Mouse (Mus musculus): Measurements from ENCODE around the gene Ndufa12. TPM values are rescaled to one million over a fixed set of nuclear protein-coding genes. Genes with fewer than 3 reads are reported as not detected.

The Ndufa12 gene
- polyA plus RNA-seq (2015; fragmentation: Nextera tagmentation; extraction: Ambion mirVana), result 482 and 617 TPM in 2 replicates

DNA sequence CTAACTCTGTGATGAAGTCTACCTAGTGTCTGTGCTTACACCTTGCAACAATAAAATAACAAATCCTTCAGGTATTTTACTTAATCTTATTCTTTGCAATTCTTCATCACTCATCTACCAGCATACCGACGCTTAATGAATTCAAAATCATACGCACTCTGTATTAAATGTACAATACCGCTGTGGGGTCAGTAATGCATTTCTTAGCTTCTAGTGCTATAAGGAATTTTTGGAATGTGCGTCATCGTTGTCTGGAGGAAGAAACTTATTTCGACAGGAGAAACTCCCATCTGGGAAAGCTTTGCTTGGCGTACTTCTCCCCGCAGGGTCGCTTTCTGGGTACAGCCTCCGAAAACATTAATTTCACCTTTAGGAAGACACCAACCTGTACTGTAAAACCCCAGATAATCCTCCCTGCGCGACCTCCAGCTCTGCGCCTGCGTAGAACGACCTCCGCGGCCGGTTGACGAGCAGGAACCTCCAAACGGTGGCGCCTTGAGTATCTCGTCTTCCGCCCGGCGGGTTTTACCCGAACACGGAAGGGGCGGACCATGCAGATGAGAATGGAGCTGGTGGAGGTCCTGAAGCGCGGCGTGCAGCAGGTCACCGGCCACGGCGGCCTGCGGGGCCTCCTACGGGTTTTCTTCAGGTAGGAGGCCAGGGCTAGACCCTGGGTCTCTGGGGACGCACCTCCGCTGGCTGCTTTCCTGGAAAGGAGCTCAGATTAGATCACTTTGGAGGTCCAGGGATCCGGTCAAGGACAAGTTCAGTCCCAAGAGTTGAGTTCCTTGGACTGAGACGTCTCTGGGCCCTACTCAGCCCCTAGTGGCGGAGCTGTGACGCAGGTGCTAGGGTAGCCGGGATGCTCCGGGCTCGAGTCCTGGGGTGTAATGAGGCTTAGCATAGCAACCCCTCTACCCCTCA lies at the start of gene Ndufa12:
TSS of gene Ndufa12 (plus strand) at position 239 of the 924 bp plus-strand sequence.
- Histone ChIP-seq H3K4me1 (replicated peaks) (peaks cover 18% of the 10 kb centered on the region), H3K4me2 (peak within 1 kb of the TSS; percentile 79), H3K27me3 (no peaks in the 10 kb centered on the region), H3K9ac (peak within 1 kb of the TSS; percentile 76), H3K4me3 (peak within 1 kb of the TSS; percentile 74), H3K27ac (peak within 1 kb of the TSS; percentile 91), H3K9me3 (replicated peaks) (no peaks in the 10 kb centered on the region), H3K36me3 (peaks cover 29% of the 10 kb centered on the region)
- ATAC-seq (replicated peaks; ENCODE audit: insufficient number of reproducible peaks, insufficient read depth, low FRiP score, low read depth), result peak; percentile 97
- under 1% methylated on average over 46 of the region's 46 CpGs for WGBS

DNA sequence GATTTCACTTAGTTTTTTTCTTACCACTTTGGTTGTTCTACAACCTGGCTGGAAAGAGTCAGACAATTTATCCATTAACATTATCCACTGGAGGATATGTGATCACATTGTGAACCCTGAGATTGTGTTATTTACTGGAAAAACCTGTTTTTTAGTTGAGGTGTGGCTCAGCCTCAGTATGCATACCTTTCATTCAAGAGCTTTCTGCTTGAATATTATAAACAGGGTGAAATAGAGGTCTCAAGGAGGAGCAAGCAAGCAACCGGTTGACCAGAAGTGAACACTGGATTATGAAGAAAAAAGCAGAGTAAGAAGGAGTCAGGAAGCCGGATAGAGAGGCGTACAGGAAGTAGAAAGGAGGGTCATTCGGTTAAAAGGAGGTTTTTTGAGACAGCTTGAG lies 47.0 kb upstream of the Ndufa12 start:
- Histone ChIP-seq H3K4me1 (replicated peaks) (peaks cover 14% of the 10 kb centered on the region), H3K9me3 (replicated peaks) (no peaks in the 10 kb centered on the region), H3K9ac (no peak overlapping the region), H3K27me3 (no peaks in the 10 kb centered on the region), H3K27ac (no peak overlapping the region), H3K4me3 (no peak overlapping the region), H3K36me3 (no peaks in the 10 kb centered on the region), H3K4me2 (no peak overlapping the region)
- WGBS, result 65% methylated on average over 4 of the region's 4 CpGs
- no peak for ATAC-seq (replicated peaks; ENCODE audit: insufficient number of reproducible peaks, insufficient read depth, low FRiP score, low read depth)

DNA sequence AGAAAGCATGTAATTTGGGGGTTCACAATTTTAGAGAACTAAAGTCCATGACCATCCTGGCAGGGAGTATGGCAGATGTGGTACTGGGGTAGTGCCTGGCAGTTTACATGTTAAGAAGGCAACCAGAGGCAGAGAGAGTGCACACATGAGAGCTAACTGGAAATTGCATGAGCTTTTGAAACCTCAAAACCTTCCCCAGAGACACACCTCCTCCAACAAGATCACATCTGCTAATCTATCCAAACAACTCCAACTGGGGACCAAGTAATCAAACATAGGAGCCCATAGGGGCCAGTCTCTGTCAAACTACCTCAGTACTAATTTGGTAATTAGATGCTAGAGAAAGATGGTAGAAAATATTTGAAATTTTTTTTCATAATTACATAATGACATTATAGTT lies 44.7 kb upstream of the Ndufa12 start:
- Histone ChIP-seq H3K4me1 (replicated peaks) (peaks cover 10% of the 10 kb centered on the region), H3K4me2 (no peak overlapping the region), H3K27me3 (no peaks in the 10 kb centered on the region), H3K9me3 (replicated peaks) (no peaks in the 10 kb centered on the region), H3K4me3 (no peak overlapping the region), H3K9ac (no peak overlapping the region), H3K27ac (no peak overlapping the region), H3K36me3 (peaks cover 7% of the 10 kb centered on the region)
- no peak for ATAC-seq (replicated peaks; ENCODE audit: insufficient number of reproducible peaks, insufficient read depth, low FRiP score, low read depth)

DNA sequence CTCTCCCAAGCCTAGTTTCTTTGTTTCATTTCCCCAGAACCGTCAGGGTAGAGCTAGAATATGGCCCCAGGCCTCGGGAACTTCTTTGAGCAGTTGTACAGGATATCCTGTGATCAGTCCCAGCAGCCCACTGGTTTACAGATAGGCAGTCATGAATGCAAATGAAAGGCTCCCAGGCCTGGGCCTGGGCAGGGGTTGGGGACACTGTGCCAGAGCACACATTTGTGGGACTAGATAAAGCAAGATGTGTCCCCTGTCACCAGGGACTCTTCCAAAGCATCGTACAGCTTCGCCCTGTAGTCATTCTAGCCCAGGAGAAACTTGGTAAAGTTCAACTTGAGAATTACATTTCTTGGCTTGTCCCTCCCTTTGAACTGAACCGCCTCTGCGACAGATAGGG lies 39.6 kb upstream of the Ndufa12 start:
- peaks cover 34% of the 10 kb centered on the region for H3K36me3 ChIP-seq
- no peak overlapping the region for H3K4me2 ChIP-seq
- H3K9me3 ChIP-seq (replicated peaks), result no peaks in the 10 kb centered on the region
- no peaks in the 10 kb centered on the region for H3K27me3 ChIP-seq
- H3K9ac ChIP-seq, result no peak overlapping the region
- H3K27ac ChIP-seq, result no peak overlapping the region
- no peak for ATAC-seq (replicated peaks; ENCODE audit: insufficient number of reproducible peaks, insufficient read depth, low FRiP score, low read depth)
- WGBS, result 86% methylated on average over 6 of the region's 6 CpGs
- H3K4me3 ChIP-seq, result no peak overlapping the region
- no peaks in the 10 kb centered on the region for H3K4me1 ChIP-seq (replicated peaks)

DNA sequence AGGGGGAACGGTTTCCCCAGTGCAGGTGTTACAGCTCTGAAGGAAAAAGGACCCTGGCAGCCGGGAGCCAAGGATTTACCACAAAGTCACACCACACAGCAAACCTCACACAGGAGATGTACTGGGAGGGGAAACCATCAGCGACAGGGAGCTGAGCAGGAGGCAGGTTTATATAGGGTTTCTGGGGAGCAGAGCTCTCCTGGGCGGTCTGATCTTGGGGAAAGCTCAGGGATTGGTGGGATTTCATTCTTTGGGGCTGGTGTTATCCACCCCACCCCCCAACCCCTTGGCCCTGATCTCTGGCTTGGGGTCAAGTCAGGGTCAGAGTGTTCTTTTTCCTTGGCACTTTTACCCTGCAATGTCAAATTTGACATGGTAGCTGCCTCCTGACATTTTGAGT lies 39.1 kb upstream of the Ndufa12 start:
- Histone ChIP-seq H3K36me3 (peaks cover 39% of the 10 kb centered on the region), H3K4me1 (replicated peaks) (no peaks in the 10 kb centered on the region), H3K4me2 (no peak overlapping the region), H3K4me3 (no peak overlapping the region), H3K9ac (no peak overlapping the region), H3K27me3 (no peaks in the 10 kb centered on the region), H3K27ac (no peak overlapping the region), H3K9me3 (replicated peaks) (no peaks in the 10 kb centered on the region)
- WGBS, result 84% methylated on average over 4 of the region's 4 CpGs
- ATAC-seq (replicated peaks; ENCODE audit: insufficient number of reproducible peaks, insufficient read depth, low FRiP score, low read depth), result no peak

DNA sequence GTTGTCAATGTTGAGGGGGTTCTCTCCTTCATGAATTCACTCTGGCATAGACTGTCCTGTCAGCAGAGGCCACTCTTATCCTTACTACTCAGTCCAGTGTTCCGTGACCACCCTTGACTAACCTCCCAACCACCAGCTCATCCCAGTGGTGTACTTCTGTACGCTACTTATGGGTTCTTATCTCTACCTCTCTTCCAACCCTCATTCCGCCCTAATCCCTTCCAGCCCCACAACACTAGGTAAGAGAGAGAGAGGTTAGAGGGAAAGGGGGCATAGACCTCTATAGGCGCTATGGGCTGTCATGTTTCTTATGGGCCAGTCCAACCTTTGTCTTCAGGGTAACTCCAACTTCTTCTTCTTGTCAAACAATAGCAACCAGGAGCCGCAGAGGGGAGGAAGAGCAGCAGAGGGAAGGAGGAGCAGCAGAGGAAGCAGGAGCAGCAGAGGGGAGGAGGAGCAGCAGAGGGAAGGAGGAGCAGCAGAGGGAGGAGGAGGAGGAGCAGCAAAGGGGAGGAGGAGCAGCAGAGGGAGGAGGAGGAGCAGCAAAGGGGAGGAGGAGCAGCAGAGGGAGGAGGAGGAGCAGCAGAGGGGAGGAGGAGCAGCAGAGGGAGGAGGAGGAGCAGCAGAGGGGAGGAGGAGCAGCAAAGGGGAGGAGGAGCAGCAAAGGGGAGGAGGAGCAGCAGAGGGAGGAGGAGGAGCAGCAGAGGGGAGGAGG lies 37.3 kb upstream of the Ndufa12 start:
- H3K4me1 ChIP-seq (replicated peaks), result no peaks in the 10 kb centered on the region
- H3K9me3 ChIP-seq (replicated peaks), result no peaks in the 10 kb centered on the region
- 69% methylated on average over 5 of the region's 5 CpGs for WGBS
- no peak for ATAC-seq (replicated peaks; ENCODE audit: insufficient number of reproducible peaks, insufficient read depth, low FRiP score, low read depth)
- H3K9ac ChIP-seq, result no peak overlapping the region
- no peaks in the 10 kb centered on the region for H3K27me3 ChIP-seq
- H3K4me3 ChIP-seq, result no peak overlapping the region
- H3K4me2 ChIP-seq, result no peak overlapping the region
- H3K27ac ChIP-seq, result no peak overlapping the region
- peaks cover 50% of the 10 kb centered on the region for H3K36me3 ChIP-seq

DNA sequence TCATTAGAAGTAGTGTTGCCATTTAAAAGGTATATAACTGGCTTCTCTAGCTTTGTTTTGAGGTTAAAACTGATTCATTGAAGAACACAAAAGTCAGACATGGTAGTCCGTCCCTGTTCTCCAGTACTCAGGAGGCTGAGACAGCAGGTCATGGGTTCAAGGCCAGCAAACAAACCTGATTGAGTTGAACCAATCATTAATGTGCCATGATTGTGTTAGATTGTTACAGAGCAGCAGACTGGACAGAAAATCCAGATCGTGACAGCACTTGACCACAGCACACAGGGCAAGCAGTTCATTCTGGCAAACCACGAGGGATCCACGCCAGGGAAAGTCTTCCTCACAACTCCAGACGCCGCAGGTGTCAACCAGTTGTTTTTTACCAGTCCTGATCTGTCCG lies 36.5 kb upstream of the Ndufa12 start:
- no peak overlapping the region for H3K27ac ChIP-seq
- H3K9ac ChIP-seq, result no peak overlapping the region
- no peaks in the 10 kb centered on the region for H3K4me1 ChIP-seq (replicated peaks)
- H3K4me3 ChIP-seq, result no peak overlapping the region
- H3K27me3 ChIP-seq, result no peaks in the 10 kb centered on the region
- no peaks in the 10 kb centered on the region for H3K9me3 ChIP-seq (replicated peaks)
- ATAC-seq (replicated peaks; ENCODE audit: insufficient number of reproducible peaks, insufficient read depth, low FRiP score, low read depth), result no peak
- 94% methylated on average over 7 of the region's 7 CpGs for WGBS
- no peak overlapping the region for H3K4me2 ChIP-seq
- H3K36me3 ChIP-seq, result peaks cover 56% of the 10 kb centered on the region

DNA sequence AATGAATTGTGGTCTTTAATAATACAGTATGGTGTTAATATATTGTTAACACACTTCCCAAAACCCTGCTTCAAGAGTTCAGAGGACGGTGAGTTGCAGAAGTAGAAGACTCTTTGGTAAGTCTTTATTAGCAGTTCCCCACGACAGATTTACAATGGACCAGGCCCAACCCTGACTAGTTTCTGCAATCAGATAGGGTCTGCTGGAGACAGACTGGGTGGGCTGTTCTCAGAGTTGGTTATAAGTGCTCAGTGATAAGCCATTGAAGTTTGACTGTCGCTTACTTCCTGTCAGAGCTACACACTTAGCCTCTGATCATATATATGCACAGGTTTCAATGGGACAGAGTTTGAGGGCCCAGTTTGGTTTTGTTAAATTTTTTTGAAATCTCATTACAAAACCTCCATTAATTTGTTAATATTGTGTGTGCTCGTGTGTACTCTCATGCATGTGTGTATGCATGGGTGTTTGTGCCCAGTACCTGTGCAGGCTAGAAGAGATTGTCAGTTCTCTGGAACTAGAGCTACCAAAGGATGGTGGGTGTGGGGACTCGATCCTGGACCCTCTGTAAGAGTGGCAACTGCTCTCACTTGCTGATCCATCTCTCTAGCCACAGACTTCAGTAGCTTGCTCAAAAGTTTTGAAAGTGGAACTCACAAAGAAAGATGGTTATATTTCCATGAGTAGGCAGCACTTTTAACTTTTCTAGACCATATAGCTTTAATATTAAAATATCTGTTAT lies 34.2 kb upstream of the Ndufa12 start:
- WGBS, result 70% methylated on average over 5 of the region's 5 CpGs
- ATAC-seq (replicated peaks; ENCODE audit: insufficient number of reproducible peaks, insufficient read depth, low FRiP score, low read depth), result no peak

DNA sequence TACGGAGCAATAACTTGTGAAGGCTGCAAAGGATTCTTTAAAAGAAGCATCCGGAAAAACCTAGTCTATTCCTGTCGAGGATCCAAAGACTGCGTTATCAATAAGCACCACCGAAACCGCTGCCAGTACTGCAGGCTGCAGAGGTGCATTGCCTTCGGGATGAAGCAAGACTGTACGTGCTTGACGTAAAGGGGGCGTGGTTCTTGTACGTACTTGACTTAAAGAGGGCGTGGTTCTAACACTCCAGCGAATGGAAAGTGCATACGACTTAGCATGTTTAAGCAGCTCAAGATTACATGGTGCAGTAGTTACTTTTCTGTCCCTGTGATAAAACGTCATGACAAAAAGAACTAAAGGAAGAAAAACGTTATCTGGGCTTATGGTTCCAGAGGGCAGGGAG lies 33.1 kb upstream of the Ndufa12 start:
- Histone ChIP-seq H3K9ac (no peak overlapping the region), H3K4me3 (no peak overlapping the region), H3K9me3 (replicated peaks) (no peaks in the 10 kb centered on the region), H3K36me3 (peaks cover 68% of the 10 kb centered on the region), H3K27me3 (no peaks in the 10 kb centered on the region), H3K4me2 (no peak overlapping the region), H3K4me1 (replicated peaks) (no peaks in the 10 kb centered on the region), H3K27ac (no peak overlapping the region)
- 85% methylated on average over 16 of the region's 16 CpGs for WGBS
- ATAC-seq (replicated peaks; ENCODE audit: insufficient number of reproducible peaks, insufficient read depth, low FRiP score, low read depth), result no peak

More for the DNA sequence above, 34.2 kb upstream of the Ndufa12 start:
- Histone ChIP-seq H3K4me2 (no peak overlapping the region), H3K4me3 (no peak overlapping the region), H3K9ac (no peak overlapping the region), H3K9me3 (replicated peaks) (no peaks in the 10 kb centered on the region), H3K27ac (no peak overlapping the region), H3K36me3 (peaks cover 66% of the 10 kb centered on the region), H3K4me1 (replicated peaks) (no peaks in the 10 kb centered on the region), H3K27me3 (no peaks in the 10 kb centered on the region)

DNA sequence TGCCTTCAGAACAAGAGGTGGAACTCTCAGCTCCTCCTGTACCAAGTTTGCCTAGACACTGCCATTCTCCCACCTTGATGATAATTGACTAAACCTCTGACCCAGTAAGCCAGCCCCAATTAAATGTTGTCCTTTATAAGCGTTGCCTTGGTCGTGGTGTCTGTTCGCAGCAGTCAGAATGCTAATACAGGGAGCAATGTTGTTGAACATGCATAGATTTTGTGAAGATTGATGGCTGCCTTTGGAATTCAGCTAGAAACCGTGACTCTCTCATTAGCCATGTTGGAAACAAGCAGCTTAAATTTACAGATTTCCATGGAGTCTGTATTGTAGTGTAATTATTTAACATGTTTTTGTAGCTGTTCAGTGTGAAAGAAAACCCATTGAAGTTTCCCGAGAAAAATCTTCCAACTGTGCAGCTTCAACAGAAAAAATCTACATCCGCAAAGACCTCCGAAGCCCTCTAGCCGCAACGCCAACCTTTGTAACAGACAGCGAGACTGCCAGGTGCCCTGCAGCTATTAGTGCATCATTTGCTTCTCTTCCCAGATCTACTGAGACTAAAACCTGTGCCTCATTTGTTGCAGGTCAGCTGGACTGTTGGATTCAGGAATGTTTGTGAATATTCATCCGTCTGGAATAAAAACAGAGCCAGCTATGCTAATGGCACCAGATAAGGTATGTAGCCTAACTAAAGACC lies 31.3 kb upstream of the Ndufa12 start:
- Histone ChIP-seq H3K36me3 (peaks cover 63% of the 10 kb centered on the region), H3K9me3 (replicated peaks) (no peaks in the 10 kb centered on the region), H3K4me2 (no peak overlapping the region), H3K9ac (no peak overlapping the region), H3K27ac (no peak overlapping the region), H3K27me3 (no peaks in the 10 kb centered on the region), H3K4me1 (replicated peaks) (peaks cover 4% of the 10 kb centered on the region), H3K4me3 (no peak overlapping the region)
- 90% methylated on average over 11 of the region's 11 CpGs for WGBS
- no peak for ATAC-seq (replicated peaks; ENCODE audit: insufficient number of reproducible peaks, insufficient read depth, low FRiP score, low read depth)

Measured in heart, embryonic 15.5 days (tissue).